Mouse (Mus musculus) thymus, adult 2 months (tissue): Measurements from ENCODE around the gene Iqcf1. TPM values are rescaled to one million over a fixed set of nuclear protein-coding genes. Genes with fewer than 3 reads are reported as not detected.

Experiments used
- DNase-seq: peaks from one replicate; pipeline ENCODE4 v3.0.0; 2021
- H3K27ac ChIP-seq: fragments of 200-500 bp; 2 replicates; pipeline ENCODE4 v1.5.1; 2012; ENCODE audit warnings: low read length, control low read depth; ENCODE audit not compliant: control insufficient read depth, insufficient read depth
- H3K27me3 ChIP-seq: fragments of 200-500 bp; 2 replicates; pipeline ENCODE4 v1.6.1; 2012; ENCODE audit warnings: mild to moderate bottlenecking, low read length, moderate library complexity, mixed read lengths; ENCODE audit not compliant: control insufficient read depth, insufficient read depth
- H3K36me3 ChIP-seq: fragments of 200-500 bp; 2 replicates; pipeline ENCODE4 v1.6.1; 2012; ENCODE audit warnings: mild to moderate bottlenecking, low read length, moderate library complexity; ENCODE audit not compliant: control insufficient read depth, insufficient read depth
- H3K4me1 ChIP-seq: fragments of 200-500 bp; replicated peaks from 2 replicates; pipeline ENCODE4 v1.6.1; 2012; ENCODE audit warnings: low read length; ENCODE audit not compliant: control insufficient read depth, insufficient read depth
- H3K4me3 ChIP-seq: fragments of 200-500 bp; 2 replicates; pipeline ENCODE4 v1.5.1; 2012; ENCODE audit warnings: mild to moderate bottlenecking, low read length, control low read depth, moderate library complexity; ENCODE audit not compliant: control insufficient read depth, insufficient read depth
- CTCF ChIP-seq: fragments of 200-500 bp; IDR thresholded peaks from 2 replicates; pipeline ENCODE4 v1.5.1; 2012; ENCODE audit warnings: mild to moderate bottlenecking, control low read depth, low read length, moderate library complexity, borderline replicate concordance; ENCODE audit not compliant: control insufficient read depth, poor library complexity, insufficient read depth; ENCODE audit errors: extremely low read depth
- POLR2A ChIP-seq: fragments of 200-500 bp; IDR thresholded peaks from 2 replicates; pipeline ENCODE4 v1.6.1; 2012; ENCODE audit warnings: mild to moderate bottlenecking, low read length, control low read depth, moderate library complexity; ENCODE audit not compliant: control insufficient read depth, poor library complexity, insufficient read depth; ENCODE audit errors: extremely low read depth
- whole genome bisulfite sequencing: fragments of 180-500 bp; shearing (Covaris S2); methylation state at CpG from one replicate; pipeline ENCODE4 v1.1.7; 2018; 5-methylcytosine and 5-hydroxymethylcytosine counted together
- polyA plus RNA-seq: library from polyadenylated mRNA; depleted of rRNA; stranded (reverse); fragments of >200 nt; gene quantifications from 2 replicates; pipeline ENCODE4 v1.2.3, GENCODE M21; 2012

Iqcf1 gene
- polyA plus RNA-seq, 1 experiment, result not detected

DNA sequence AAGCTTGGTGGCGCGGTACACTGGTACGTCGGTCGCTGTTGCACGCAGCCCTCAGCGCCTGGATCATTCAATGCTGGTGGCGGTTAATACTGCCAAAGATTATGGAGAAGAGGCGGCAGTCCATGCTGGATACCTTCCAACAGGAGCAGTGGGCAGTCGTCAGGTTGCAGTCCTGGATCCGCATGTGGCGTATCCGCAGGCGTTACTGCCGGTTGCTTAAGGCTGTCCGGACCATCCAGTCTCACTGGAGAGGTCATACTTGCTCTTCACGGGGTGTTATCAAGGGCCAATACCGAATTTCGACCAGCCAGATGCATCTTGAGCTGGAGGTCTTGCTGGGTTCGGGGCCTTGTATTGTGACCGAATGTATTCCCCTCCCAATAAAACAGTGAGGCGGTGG lies 2.1 kb downstream of the Iqcf1 start:
- H3K4me3 ChIP-seq, result no peak overlapping the region
- 93% methylated on average over 22 of the region's 22 CpGs for WGBS
- H3K4me1 ChIP-seq, result no peaks in the 10 kb centered on the region
- TF ChIP-seq POLR2A, result no peak
- no peak for TF ChIP-seq CTCF
- no peak for DNase-seq
- no peaks in the 10 kb centered on the region for H3K36me3 ChIP-seq
- no peaks in the 10 kb centered on the region for H3K27me3 ChIP-seq
- no peak overlapping the region for H3K27ac ChIP-seq

DNA sequence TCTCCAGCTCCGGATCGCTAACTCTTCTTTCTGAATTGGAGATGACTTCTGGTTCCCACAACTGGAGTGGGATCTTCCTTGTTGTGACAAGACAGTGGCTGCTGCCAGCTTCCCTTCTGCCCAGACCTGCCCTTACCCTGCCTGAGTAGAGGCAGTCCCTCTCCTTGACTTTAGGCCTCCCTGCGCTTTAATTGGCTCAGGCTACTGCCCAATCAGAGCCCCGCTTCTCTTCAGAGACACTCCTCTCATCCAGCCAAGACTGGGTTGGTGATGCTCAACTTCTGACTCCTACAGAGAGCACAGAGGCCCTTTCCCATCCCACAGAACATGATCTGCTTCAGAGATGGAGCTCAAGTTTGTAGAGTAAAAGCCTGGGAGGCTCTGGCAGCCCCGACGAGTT lies 4.5 kb downstream of the Iqcf1 start:
- Histone ChIP-seq H3K4me3 (no peak overlapping the region), H3K27me3 (no peaks in the 10 kb centered on the region), H3K27ac (no peak overlapping the region), H3K4me1 (no peaks in the 10 kb centered on the region), H3K36me3 (no peaks in the 10 kb centered on the region)
- no peak for DNase-seq
- no peak for TF ChIP-seq POLR2A
- no peak for TF ChIP-seq CTCF
- 85% methylated on average over 6 of the region's 6 CpGs for WGBS

DNA sequence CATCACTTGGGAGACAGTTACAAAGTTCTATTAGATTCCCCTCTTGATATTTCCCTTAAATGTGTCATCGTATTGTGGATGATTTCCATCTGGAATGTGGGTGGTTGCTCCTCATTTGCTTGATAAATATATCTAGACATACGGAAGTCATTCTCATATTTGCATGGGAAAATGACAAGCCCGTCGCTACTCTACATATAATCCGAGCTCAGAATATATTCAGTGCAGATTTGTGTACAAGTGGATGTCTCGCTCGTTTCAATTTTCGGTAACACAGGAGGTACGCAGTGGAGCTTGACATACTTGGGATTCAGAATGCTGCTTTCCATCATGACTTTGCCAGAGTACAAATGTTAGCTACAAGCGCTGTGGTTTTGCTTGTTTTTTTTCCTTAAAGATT lies 9.6 kb downstream of the Iqcf1 start:
- 96% methylated on average over 10 of the region's 10 CpGs for WGBS
- Histone ChIP-seq H3K4me1 (no peaks in the 10 kb centered on the region), H3K4me3 (no peak overlapping the region), H3K36me3 (no peaks in the 10 kb centered on the region), H3K27me3 (no peaks in the 10 kb centered on the region), H3K27ac (no peak overlapping the region)
- no peak for TF ChIP-seq POLR2A
- DNase-seq, result no peak

DNA sequence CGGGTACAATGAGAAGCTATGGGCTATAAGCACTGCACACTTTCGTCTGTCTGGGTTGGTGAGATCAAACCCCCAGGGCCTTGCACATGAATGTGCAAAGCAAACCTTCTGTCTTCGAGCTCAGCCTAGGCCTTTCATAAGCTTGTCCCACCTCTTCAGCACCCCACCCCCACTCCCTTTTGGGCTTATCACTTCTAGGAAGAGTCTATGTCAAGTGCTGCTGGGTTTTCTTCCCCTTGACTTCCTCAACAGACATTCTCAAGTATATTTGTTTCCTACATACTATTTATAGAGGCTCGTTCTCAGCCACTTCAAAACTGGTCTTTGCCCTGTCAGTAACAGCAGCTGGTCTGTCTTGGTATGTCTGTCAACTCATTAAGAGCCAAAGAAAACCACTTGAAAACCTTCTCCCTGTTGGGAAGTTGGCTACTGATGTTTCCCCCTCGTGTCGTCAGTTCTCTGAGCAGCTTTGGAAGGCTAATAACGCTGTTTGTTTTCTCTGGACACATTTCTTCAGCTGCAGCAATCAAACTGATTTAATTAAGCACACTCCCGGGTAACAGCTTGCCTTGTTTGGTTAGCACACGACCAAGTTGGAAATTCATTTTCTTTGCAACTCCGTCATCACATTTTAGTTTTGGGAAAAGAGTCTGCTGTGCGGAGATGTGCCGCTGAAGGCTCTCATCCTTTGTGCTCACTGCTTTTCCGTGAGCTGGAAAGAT lies 13.1 kb downstream of the Iqcf1 start:
- Histone ChIP-seq H3K36me3 (no peaks in the 10 kb centered on the region), H3K27me3 (no peaks in the 10 kb centered on the region), H3K27ac (no peak overlapping the region), H3K4me3 (no peak overlapping the region), H3K4me1 (no peaks in the 10 kb centered on the region)
- no peak for TF ChIP-seq CTCF
- TF ChIP-seq POLR2A, result no peak
- 45% methylated on average over 13 of the region's 13 CpGs for WGBS
- no peak for DNase-seq

DNA sequence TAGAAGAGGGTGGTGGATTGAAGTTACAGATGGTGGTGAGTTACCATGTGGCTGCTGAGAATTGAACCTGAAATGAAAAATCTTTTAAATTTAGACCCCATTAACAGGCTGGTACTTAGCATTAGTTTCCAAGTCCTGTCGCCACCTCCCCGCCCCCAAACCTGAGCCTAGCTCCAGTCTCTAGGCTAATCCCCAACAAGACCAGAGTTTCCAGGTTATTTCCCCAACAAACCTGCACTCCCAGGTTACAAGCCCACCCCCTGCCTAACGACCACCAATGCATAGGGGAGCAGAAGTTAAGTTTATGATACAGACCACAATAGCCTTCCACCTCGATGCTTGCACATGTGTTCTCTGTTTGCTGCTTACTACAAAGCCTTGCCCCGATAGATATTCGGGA lies 13.8 kb downstream of the Iqcf1 start:
- TF ChIP-seq POLR2A (no peak), CTCF (no peak)
- H3K4me1 ChIP-seq, result no peaks in the 10 kb centered on the region
- no peak overlapping the region for H3K27ac ChIP-seq
- no peak for DNase-seq
- no peaks in the 10 kb centered on the region for H3K27me3 ChIP-seq
- H3K4me3 ChIP-seq, result no peak overlapping the region
- no peaks in the 10 kb centered on the region for H3K36me3 ChIP-seq
- 80% methylated on average over 6 of the region's 6 CpGs for WGBS

DNA sequence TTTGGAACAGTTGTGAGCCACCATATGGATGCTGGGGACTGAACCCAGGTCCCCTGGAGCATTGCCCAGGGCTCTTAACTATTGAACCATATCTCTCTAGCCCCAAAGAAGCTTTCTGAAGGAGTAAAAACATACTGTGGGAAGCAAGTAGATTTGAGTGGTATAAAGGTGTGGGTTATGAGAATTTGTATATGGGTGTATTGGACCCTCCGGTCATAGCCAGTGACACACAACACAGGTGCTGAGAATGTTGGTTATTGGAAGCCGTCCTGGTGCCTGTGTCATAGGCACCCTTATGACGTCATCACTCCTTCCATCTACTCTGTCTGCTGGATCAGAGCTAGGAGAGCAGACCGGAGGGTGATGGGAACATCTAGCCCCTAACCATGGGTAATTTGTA lies 14.5 kb downstream of the Iqcf1 start, which contains the start of gene Iqcf5:
TSS of gene Iqcf5 (plus strand) at position 301 of the 400 bp plus-strand sequence.
- no peaks in the 10 kb centered on the region for H3K27me3 ChIP-seq
- no peaks in the 10 kb centered on the region for H3K4me1 ChIP-seq
- WGBS, result 95% methylated on average over 4 of the region's 4 CpGs
- no peak for DNase-seq
- H3K4me3 ChIP-seq, result no peak within 1 kb of the TSS
- no peak for TF ChIP-seq CTCF
- no peak for TF ChIP-seq POLR2A
- no peaks in the 10 kb centered on the region for H3K36me3 ChIP-seq
- H3K27ac ChIP-seq, result no peak within 1 kb of the TSS

DNA sequence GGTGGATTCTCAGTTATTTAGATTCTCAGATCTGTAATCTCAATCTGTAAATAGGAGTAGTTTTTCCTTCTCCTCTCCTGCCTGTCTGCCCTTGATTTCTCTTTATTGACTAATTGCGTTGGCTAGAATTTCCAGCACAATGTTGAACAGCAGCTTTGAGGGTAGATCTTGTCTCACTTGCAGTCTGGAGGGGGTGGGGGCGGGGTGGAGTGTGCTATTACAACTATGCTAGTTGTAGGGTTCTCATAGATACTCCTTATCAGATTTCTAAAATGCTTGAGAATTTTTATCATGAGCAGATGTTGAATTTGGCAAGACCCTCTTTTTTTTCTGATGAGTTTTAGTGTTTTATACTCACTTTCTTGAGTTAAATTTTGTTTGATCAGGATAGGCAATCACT lies 19.7 kb downstream of the Iqcf1 start:
- H3K27me3 ChIP-seq, result no peaks in the 10 kb centered on the region
- no peaks in the 10 kb centered on the region for H3K4me1 ChIP-seq
- H3K27ac ChIP-seq, result no peak overlapping the region
- no peak for TF ChIP-seq POLR2A
- no peak for TF ChIP-seq CTCF
- no peak overlapping the region for H3K4me3 ChIP-seq
- no peak for DNase-seq
- 75% methylated on average over 2 of the region's 2 CpGs for WGBS
- H3K36me3 ChIP-seq, result no peaks in the 10 kb centered on the region
